Mouse (Mus musculus) kidney, adult 18-20 months (tissue): ENCODE data around the gene Aldh1b1.

Experiments used
- DNase-seq: peaks from one replicate; pipeline ENCODE4 v3.0.0; 2021

Gene Aldh1b1

GRCm38 (mm10) chr4:45798964-45799363, at the start of gene Aldh1b1:
Gene Aldh1b1 (plus strand): TSS chr4:45799022.
- peak; percentile 73 for DNase-seq

- no peak for DNase-seq
Measured at GRCm38 (mm10) chr4:45749449-45749848, 49.4 kb upstream of the Aldh1b1 start.

- DNase-seq, result no peak
Measured at GRCm38 (mm10) chr4:45750477-45750876, 48.3 kb upstream of the Aldh1b1 start.

- no peak for DNase-seq
Measured at GRCm38 (mm10) chr4:45753211-45753809, 45.5 kb upstream of the Aldh1b1 start.

- DNase-seq, result no peak
Measured at GRCm38 (mm10) chr4:45754171-45754570, 44.7 kb upstream of the Aldh1b1 start.

GRCm38 (mm10) chr4:45755097-45755496, 43.7 kb upstream of the Aldh1b1 start:
- DNase-seq, result no peak

GRCm38 (mm10) chr4:45755881-45756280, 42.9 kb upstream of the Aldh1b1 start:
- no peak for DNase-seq

- DNase-seq, result no peak
Measured at GRCm38 (mm10) chr4:45757941-45758340, 40.9 kb upstream of the Aldh1b1 start.

- DNase-seq, result no peak
Measured at GRCm38 (mm10) chr4:45759411-45759810, 39.4 kb upstream of the Aldh1b1 start.

- DNase-seq, result no peak
Measured at GRCm38 (mm10) chr4:45762600-45762999, 36.2 kb upstream of the Aldh1b1 start.

- no peak for DNase-seq
Measured at GRCm38 (mm10) chr4:45763288-45764140, 35.3 kb upstream of the Aldh1b1 start.

- no peak for DNase-seq
Measured at GRCm38 (mm10) chr4:45764141-45764494, 34.7 kb upstream of the Aldh1b1 start.

- DNase-seq, result no peak
Measured at GRCm38 (mm10) chr4:45765121-45765564, 33.7 kb upstream of the Aldh1b1 start.

- DNase-seq, result no peak
Measured at GRCm38 (mm10) chr4:45765565-45766201, 33.1 kb upstream of the Aldh1b1 start.

- no peak for DNase-seq
Measured at GRCm38 (mm10) chr4:45766774-45767173, 32.0 kb upstream of the Aldh1b1 start.

GRCm38 (mm10) chr4:45767891-45768558, 30.8 kb upstream of the Aldh1b1 start:
- no peak for DNase-seq

- DNase-seq, result no peak
Measured at GRCm38 (mm10) chr4:45769141-45769540, 29.7 kb upstream of the Aldh1b1 start.

GRCm38 (mm10) chr4:45769791-45770637, 28.8 kb upstream of the Aldh1b1 start:
- DNase-seq, result no peak

- no peak for DNase-seq
Measured at GRCm38 (mm10) chr4:45770638-45771033, 28.2 kb upstream of the Aldh1b1 start.

GRCm38 (mm10) chr4:45771173-45771572, 27.6 kb upstream of the Aldh1b1 start:
- no peak for DNase-seq

- peak; percentile 49 for DNase-seq
Measured at GRCm38 (mm10) chr4:45771619-45772018, 27.2 kb upstream of the Aldh1b1 start.

GRCm38 (mm10) chr4:45783671-45784070, 15.2 kb upstream of the Aldh1b1 start:
- no peak for DNase-seq
